Mouse (Mus musculus) limb, embryonic 13.5 days (tissue): ENCODE data around the gene Irf2bp2. TPM values are rescaled to one million over a fixed set of nuclear protein-coding genes. Genes with fewer than 3 reads are reported as not detected.

ENCODE experiments used
- ATAC-seq: fragments of 200-750 bp; cut with Nextera tagmentation; 2 replicates; pipeline ENCODE4 v1.8.0; 2017; ENCODE audit warnings: low read depth, moderate number of reproducible peaks, moderate TSS enrichment; ENCODE audit not compliant: low FRiP score
- H3K27ac ChIP-seq: fragments of 300-500 bp; sonication (generic); 2 replicates; pipeline ENCODE4 v1.5.1; 2015; ENCODE audit warnings: inconsistent platforms, mild to moderate bottlenecking, moderate library complexity
- H3K27me3 ChIP-seq: fragments of 300-500 bp; sonication (generic); 2 replicates; pipeline ENCODE4 v1.6.1; 2015; ENCODE audit warnings: mild to moderate bottlenecking, inconsistent platforms
- H3K36me3 ChIP-seq: fragments of 300-500 bp; sonication (generic); 2 replicates; pipeline ENCODE4 v1.6.1; 2015; ENCODE audit warnings: inconsistent platforms, mild to moderate bottlenecking, moderate library complexity
- H3K4me1 ChIP-seq: fragments of 300-500 bp; sonication (generic); 2 replicates; pipeline ENCODE4 v1.6.1; 2015; ENCODE audit warnings: inconsistent platforms
- H3K4me2 ChIP-seq: fragments of 300-500 bp; sonication (generic); replicated peaks from 2 replicates; pipeline ENCODE4 v1.6.1; 2015; ENCODE audit warnings: inconsistent platforms, mild to moderate bottlenecking, moderate library complexity
- H3K4me3 ChIP-seq: fragments of 300-500 bp; sonication (generic); 2 replicates; pipeline ENCODE4 v1.5.1; 2015; ENCODE audit warnings: moderate library complexity, mild to moderate bottlenecking, inconsistent platforms
- H3K9ac ChIP-seq: fragments of 300-500 bp; sonication (generic); 2 replicates; pipeline ENCODE4 v1.6.1; 2015; ENCODE audit warnings: mild to moderate bottlenecking, inconsistent platforms
- H3K9me3 ChIP-seq: fragments of 300-500 bp; sonication (generic); 2 replicates; pipeline ENCODE4 v1.6.1; 2016; ENCODE audit warnings: inconsistent platforms
- WGBS: fragments of 180-500 bp; shearing (Covaris S2); methylation state at CpG from one replicate; pipeline ENCODE4 v1.1.7; 2015; 5-methylcytosine and 5-hydroxymethylcytosine counted together
- polyA plus RNA-seq: library from polyadenylated mRNA; unstranded; fragments of >200 nt; fragmentation: Nextera tagmentation; extraction: Ambion mirVana; gene quantifications from 2 replicates; pipeline ENCODE4 v1.2.1, GENCODE M21; 2015

The Irf2bp2 gene
- polyA plus RNA-seq, 1 experiment from 2014 or later = 11.6 TPM

DNA sequence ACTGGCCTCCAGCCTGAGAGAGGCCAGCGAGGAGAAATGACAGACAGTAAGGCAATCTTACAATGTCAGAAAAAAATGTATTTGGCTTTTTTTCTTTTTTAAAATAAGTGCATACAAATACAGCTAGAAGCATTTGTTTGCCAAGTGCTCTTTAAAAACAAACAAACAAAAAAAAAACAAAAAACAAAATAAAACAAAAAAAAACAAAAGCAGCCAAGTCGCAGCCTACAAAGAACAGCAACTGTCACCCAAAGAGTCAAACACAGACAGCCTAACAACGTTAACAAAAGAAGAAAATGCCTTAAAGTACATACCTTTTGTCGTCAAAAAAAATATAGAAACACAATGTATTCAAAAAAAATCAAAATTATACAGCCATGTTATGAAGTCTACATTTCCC is 3.2 kb downstream of the Irf2bp2 start:
- Histone ChIP-seq H3K27me3 (no peaks in the 10 kb centered on the region), H3K9me3 (no peaks in the 10 kb centered on the region), H3K4me1 (peaks cover 59% of the 10 kb centered on the region), H3K4me2 (peak overlapping the region; percentile 99), H3K4me3 (peak overlapping the region; percentile 100), H3K36me3 (peaks cover 39% of the 10 kb centered on the region), H3K9ac (peak overlapping the region; percentile 72), H3K27ac (peak overlapping the region; percentile 72)
- no peak for ATAC-seq
- 31% methylated on average over 4 of the region's 4 CpGs for WGBS

- Histone ChIP-seq H3K4me2 (peak overlapping the region; percentile 99), H3K9me3 (no peaks in the 10 kb centered on the region), H3K4me1 (peaks cover 59% of the 10 kb centered on the region), H3K36me3 (peaks cover 39% of the 10 kb centered on the region), H3K4me3 (peak overlapping the region; percentile 100), H3K27ac (peak overlapping the region; percentile 72), H3K9ac (peak overlapping the region; percentile 72), H3K27me3 (no peaks in the 10 kb centered on the region)
- 5% methylated on average over 14 of the region's 14 CpGs for WGBS
- ATAC-seq = no peak
Measured at GRCm38 (mm10) chr8:126590024-126590529, 3.7 kb downstream of the Irf2bp2 start.

GRCm38 (mm10) chr8:126589507-126590023 is 4.2 kb downstream of the Irf2bp2 start:
- WGBS = 12% methylated on average over 1 of the region's 1 CpGs
- peak overlapping the region; percentile 72 for H3K9ac ChIP-seq
- no peak for ATAC-seq

DNA sequence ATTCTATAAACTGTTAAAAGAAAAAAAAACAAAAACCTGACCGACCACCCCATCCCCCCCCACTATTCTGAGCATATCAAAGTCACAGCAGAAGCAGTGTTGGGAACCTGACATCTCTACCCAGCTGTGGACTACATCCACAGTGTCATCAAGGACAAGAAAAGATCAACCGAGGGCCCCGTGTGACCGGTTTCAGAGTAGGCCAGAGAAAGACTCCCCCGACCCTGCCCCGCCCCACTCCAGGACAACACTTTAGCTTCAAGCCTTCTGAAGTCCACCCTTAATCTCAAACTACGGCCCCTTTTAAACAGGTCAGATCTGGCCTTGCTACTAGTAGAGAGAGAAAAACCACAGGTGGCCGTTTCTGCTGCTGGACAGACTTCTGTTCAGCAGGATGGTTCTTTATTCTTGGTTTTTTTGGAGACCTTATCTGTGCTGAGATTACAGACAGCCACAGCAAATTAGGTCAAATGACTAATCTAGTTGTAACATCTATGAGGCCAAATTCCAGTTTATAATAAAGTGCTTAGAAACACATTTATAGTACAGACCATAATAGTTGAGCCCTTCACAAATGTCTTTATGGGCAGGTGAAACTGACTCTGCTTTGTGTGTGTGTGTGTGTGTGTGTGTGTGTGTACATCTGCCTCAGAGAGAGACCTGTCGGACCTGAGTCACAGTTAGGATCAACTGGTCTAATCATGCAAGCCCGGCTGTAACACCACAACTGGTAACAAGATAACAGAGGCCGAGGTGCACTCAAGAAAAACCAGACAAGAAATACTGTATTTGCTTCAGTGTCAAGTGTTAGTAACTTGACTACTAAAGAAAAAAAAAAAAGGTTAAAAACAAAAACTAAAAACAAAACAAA is 4.9 kb downstream of the Irf2bp2 start:
- no peak for ATAC-seq
- Histone ChIP-seq H3K9me3 (no peaks in the 10 kb centered on the region), H3K27ac (no peak overlapping the region; the same call in 1 of the 2 replicates), H3K4me2 (peak overlapping the region; percentile 99), H3K9ac (peak overlapping the region; percentile 72), H3K4me1 (peaks cover 67% of the 10 kb centered on the region), H3K36me3 (peaks cover 39% of the 10 kb centered on the region), H3K4me3 (peak overlapping the region; percentile 100), H3K27me3 (no peaks in the 10 kb centered on the region)
- WGBS = 18% methylated on average over 11 of the region's 11 CpGs

More at GRCm38 (mm10) chr8:126589507-126590023, 4.2 kb downstream of the Irf2bp2 start:
- no peaks in the 10 kb centered on the region for H3K9me3 ChIP-seq
- H3K27ac ChIP-seq = peak overlapping the region; percentile 72
- H3K4me2 ChIP-seq = peak overlapping the region; percentile 99
- H3K4me1 ChIP-seq = peaks cover 60% of the 10 kb centered on the region
- no peaks in the 10 kb centered on the region for H3K27me3 ChIP-seq
- peaks cover 39% of the 10 kb centered on the region for H3K36me3 ChIP-seq
- H3K4me3 ChIP-seq = peak overlapping the region; percentile 100

DNA sequence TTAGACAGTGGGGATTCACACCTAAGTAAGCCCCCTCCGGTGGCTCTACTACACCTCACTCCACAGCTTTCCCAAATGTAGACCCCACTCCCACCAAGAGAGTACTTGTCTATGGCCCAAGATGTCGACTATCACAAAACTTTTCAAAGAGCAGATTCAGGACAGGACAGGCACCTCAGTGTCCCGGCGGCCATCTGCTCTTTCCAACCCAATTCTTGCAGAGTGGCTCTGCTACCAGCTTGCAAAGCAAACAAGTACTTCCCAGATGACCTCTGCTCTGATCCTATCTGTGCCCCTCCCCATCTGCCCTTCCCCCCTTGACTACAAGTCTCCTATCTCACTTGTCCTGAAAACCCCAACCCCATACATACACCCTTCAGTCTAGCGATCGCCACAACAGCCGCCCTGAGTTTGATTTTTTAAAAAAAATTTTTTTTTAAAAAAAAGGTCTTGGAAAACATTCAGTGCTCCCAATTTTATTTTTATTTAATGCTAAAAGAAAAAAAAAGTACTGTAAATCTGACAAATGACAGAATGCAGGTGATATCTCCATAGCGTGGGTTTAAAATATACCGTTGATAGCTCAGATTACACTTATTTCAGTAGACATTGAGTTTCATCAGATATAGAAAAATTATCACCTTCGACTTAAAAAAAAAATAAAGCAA is 5.8 kb downstream of the Irf2bp2 start:
- no peak for ATAC-seq
- Histone ChIP-seq H3K9ac (peak overlapping the region; percentile 72), H3K36me3 (peaks cover 39% of the 10 kb centered on the region), H3K27me3 (no peaks in the 10 kb centered on the region), H3K4me3 (peak overlapping the region; percentile 100), H3K4me2 (peak overlapping the region; percentile 99), H3K27ac (no peak overlapping the region), H3K4me1 (peaks cover 74% of the 10 kb centered on the region), H3K9me3 (no peaks in the 10 kb centered on the region)
- WGBS = 54% methylated on average over 10 of the region's 10 CpGs

GRCm38 (mm10) chr8:126586599-126587577 is 6.9 kb downstream of the Irf2bp2 start:
- WGBS = 76% methylated on average over 10 of the region's 10 CpGs
- Histone ChIP-seq H3K4me3 (no peak overlapping the region; the same call in 1 of the 2 replicates), H3K4me1 (peaks cover 79% of the 10 kb centered on the region), H3K27ac (no peak overlapping the region), H3K9ac (peak overlapping the region; percentile 14; the same call in 1 of the 2 replicates), H3K9me3 (no peaks in the 10 kb centered on the region), H3K36me3 (peaks cover 35% of the 10 kb centered on the region), H3K27me3 (no peaks in the 10 kb centered on the region), H3K4me2 (peak overlapping the region; percentile 99)
- no peak for ATAC-seq

DNA sequence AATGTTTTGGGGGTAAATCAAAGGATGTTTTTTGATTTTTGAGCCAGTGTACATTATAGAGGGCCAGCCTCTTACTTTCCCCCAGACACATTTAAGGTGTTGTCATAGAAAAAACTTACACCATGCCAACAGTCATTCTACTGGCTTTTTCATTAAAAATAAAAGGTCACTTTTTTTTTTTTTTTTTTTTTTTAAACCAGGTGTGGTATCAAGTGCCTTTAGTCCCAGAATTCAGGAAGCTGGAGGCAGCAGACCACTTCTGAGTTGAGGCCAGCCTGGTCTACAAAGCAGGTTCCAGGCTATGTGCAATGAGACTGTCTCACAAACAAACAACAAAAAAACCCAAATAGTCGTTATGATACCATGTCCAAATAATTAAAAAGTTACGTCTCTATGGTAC is 7.7 kb downstream of the Irf2bp2 start:
- Histone ChIP-seq H3K27ac (peak overlapping the region; percentile 96; the same call in 1 of the 2 replicates), H3K27me3 (no peaks in the 10 kb centered on the region), H3K9ac (no peak overlapping the region), H3K4me3 (no peak overlapping the region), H3K4me1 (peaks cover 77% of the 10 kb centered on the region), H3K36me3 (peaks cover 35% of the 10 kb centered on the region), H3K4me2 (no peak overlapping the region), H3K9me3 (no peaks in the 10 kb centered on the region)
- no peak for ATAC-seq
- 73% methylated on average over 2 of the region's 2 CpGs for WGBS

DNA sequence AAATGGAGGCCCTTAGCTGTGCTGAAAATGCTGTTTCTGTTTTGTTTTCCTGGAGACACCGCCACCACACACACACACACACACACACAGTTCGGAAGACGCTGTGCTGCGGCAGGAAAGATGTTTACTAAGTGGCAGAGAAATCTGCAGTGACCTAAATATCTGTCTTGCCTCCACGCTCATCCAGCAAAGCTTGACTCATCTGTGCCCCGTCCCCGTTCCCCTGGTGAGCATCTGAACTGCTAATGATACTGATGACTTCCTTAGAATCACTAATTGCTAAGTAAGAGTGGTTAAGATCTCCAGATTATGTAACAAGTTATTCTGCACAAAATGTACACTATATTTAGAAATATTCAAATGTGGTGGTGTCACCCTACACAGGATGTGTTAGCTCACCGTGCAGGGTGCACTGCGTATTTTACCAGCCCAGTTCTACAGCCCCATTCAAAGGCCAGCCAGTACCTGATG is 8.2 kb downstream of the Irf2bp2 start:
- H3K27ac ChIP-seq = peak overlapping the region; percentile 96
- 0 out of 2 replicates have a peak, but pooled peaks cover 1% of the 10 kb centered on the region for H3K9me3 ChIP-seq
- H3K9ac ChIP-seq = no peak overlapping the region
- H3K4me1 ChIP-seq = peaks cover 76% of the 10 kb centered on the region
- ATAC-seq = no peak
- H3K27me3 ChIP-seq = no peaks in the 10 kb centered on the region
- 64% methylated on average over 9 of the region's 9 CpGs for WGBS
- no peak overlapping the region for H3K4me3 ChIP-seq
- H3K4me2 ChIP-seq = peak overlapping the region; percentile 97; the same call in 1 of the 2 replicates
- peaks cover 33% of the 10 kb centered on the region for H3K36me3 ChIP-seq

DNA sequence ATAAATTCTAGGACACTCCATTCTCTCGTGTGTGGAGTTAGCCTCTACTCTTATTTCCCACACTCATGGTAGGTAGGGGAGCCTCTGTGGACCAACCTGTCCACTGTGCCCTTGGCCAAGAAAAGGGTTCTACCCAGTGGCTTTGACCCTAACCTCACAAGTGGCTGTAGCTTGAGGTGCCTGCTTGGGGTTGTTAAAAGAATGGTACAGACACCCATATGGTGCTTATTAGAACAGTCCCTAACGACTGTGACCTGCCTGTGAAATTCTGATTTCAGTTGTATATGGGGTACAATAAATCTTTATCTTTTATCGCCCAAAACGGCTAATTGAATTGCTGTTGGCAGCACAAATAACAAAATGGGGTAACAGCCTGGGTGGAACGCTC is 8.9 kb downstream of the Irf2bp2 start:
- H3K4me1 ChIP-seq = peaks cover 70% of the 10 kb centered on the region

GRCm38 (mm10) chr8:126583971-126584843 is 9.6 kb downstream of the Irf2bp2 start:
- Histone ChIP-seq H3K4me3 (peak overlapping the region; percentile 52), H3K27me3 (no peaks in the 10 kb centered on the region), H3K9me3 (0 out of 2 replicates have a peak, but pooled peaks cover 7% of the 10 kb centered on the region), H3K9ac (peak overlapping the region; percentile 78), H3K4me1 (peaks cover 65% of the 10 kb centered on the region), H3K27ac (peak overlapping the region; percentile 96), H3K36me3 (peaks cover 24% of the 10 kb centered on the region), H3K4me2 (peak overlapping the region; percentile 97)
- under 1% methylated on average over 66 of the region's 68 CpGs for WGBS
- ATAC-seq = peak; percentile 84

More for the DNA sequence above, 8.9 kb downstream of the Irf2bp2 start:
- Histone ChIP-seq H3K27me3 (no peaks in the 10 kb centered on the region), H3K36me3 (peaks cover 26% of the 10 kb centered on the region), H3K9ac (peak overlapping the region; percentile 78; the same call in 1 of the 2 replicates), H3K4me2 (peak overlapping the region; percentile 97), H3K27ac (peak overlapping the region; percentile 96), H3K9me3 (0 out of 2 replicates have a peak, but pooled peaks cover 7% of the 10 kb centered on the region), H3K4me3 (peak overlapping the region; percentile 52)
- peak; percentile 22; the same call in 1 of the 2 replicates for ATAC-seq
- WGBS = 7% methylated on average over 5 of the region's 5 CpGs
